Mouse (Mus musculus) heart, adult 8-10 months (tissue): ENCODE measurements at regions not wholly inside any gene's neighbourhood (a gene's known extent, or its start where the extent isn't known, plus 50 kb on each side); places are given as distances from the start of the nearest gene placed in this dataset.

Experiments used
- DNase-seq: peaks from one replicate; pipeline ENCODE4 v3.0.0; 2022; ENCODE audit warnings: low spot score

- no peak for DNase-seq
Observed at GRCm38 (mm10) chrX:63366321-63366720, 785.7 kb downstream of the Gm6760 start.

- DNase-seq, result peak; percentile 7
Observed at GRCm38 (mm10) chrX:63365666-63366065, 786.3 kb downstream of the Gm6760 start.

GRCm38 (mm10) chrX:63355035-63355434 lies 797.0 kb downstream of the Gm6760 start:
- no peak for DNase-seq
